Mouse (Mus musculus) stomach, postnatal 0 days (tissue): ENCODE data around the gene Ppa2. TPM values are rescaled to one million over a fixed set of nuclear protein-coding genes. Genes with fewer than 3 reads are reported as not detected.

ENCODE experiments used
- ATAC-seq: fragments of 200-750 bp; cut with Nextera tagmentation; 2 replicates; pipeline ENCODE4 v1.8.0; 2017; ENCODE audit not compliant: low FRiP score, low TSS enrichment
- DNase-seq: peaks from one replicate; pipeline ENCODE4 v3.0.0-alpha.2; 2016; ENCODE audit warnings: low spot score
- H3K27ac ChIP-seq: fragments of 300-500 bp; sonication (generic); replicated peaks from 2 replicates; pipeline ENCODE4 v1.5.1; 2014; ENCODE audit warnings: mild to moderate bottlenecking, control low read depth
- H3K27me3 ChIP-seq: fragments of 300-500 bp; sonication (generic); 2 replicates; pipeline ENCODE4 v1.6.1; 2014; ENCODE audit warnings: low read length; ENCODE audit not compliant: control insufficient read depth, insufficient read depth
- H3K36me3 ChIP-seq: fragments of 300-500 bp; sonication (generic); 2 replicates; pipeline ENCODE4 v1.6.1; 2014; ENCODE audit warnings: low read length, mixed read lengths; ENCODE audit not compliant: control insufficient read depth, insufficient read depth
- H3K4me1 ChIP-seq: fragments of 300-500 bp; sonication (generic); replicated peaks from 2 replicates; pipeline ENCODE4 v1.6.1; 2014; ENCODE audit warnings: antibody characterized with exemption; ENCODE audit not compliant: control insufficient read depth, insufficient read depth
- H3K4me2 ChIP-seq: fragments of 300-500 bp; sonication (generic); replicated peaks from 2 replicates; pipeline ENCODE4 v1.6.1; 2014; ENCODE audit warnings: low read depth, mild to moderate bottlenecking, control low read depth, moderate library complexity
- H3K4me3 ChIP-seq: fragments of 300-500 bp; sonication (generic); 2 replicates; pipeline ENCODE4 v1.5.1; 2014; ENCODE audit warnings: low read depth, low read length, control low read depth
- H3K9ac ChIP-seq: fragments of 300-500 bp; sonication (generic); 2 replicates; pipeline ENCODE4 v1.6.1; 2014; ENCODE audit warnings: mild to moderate bottlenecking, low read length, control low read depth, mixed read lengths
- H3K9me3 ChIP-seq: fragments of 300-500 bp; sonication (generic); 2 replicates; pipeline ENCODE4 v1.6.1; 2016; ENCODE audit warnings: low read length; ENCODE audit not compliant: control insufficient read depth
- CTCF ChIP-seq: IDR thresholded peaks from 2 replicates; pipeline ENCODE4 v1.5.1; 2016; ENCODE audit warnings: antibody characterized with exemption, low read depth, mild to moderate bottlenecking, moderate library complexity
- EP300 ChIP-seq: optimal IDR thresholded peaks from 2 replicates; pipeline ENCODE3; 2016; ENCODE audit warnings: antibody characterized with exemption
- WGBS: fragments of 180-500 bp; shearing (Covaris S2); extraction: QIAGEN DNeasy Blood & Tissue Kit; methylation state at CpG from one replicate; pipeline ENCODE4 v1.1.7; 2014; 5-methylcytosine and 5-hydroxymethylcytosine counted together
- polyA plus RNA-seq: library from polyadenylated mRNA; unstranded; fragments of >200 nt; fragmentation: Nextera tagmentation; extraction: Ambion mirVana; gene quantifications from 2 replicates; pipeline ENCODE4 v1.2.1, GENCODE M21; 2015

Gene Ppa2
- polyA plus RNA-seq, 1 experiment from 2014 or later: 81.2 TPM

GRCm38 (mm10) chr3:133321928-133322327 is 12.0 kb downstream of the Ppa2 start:
- WGBS: 92% methylated on average over 10 of the region's 10 CpGs
- no peak overlapping the region for H3K27ac ChIP-seq
- H3K4me3 ChIP-seq: no peak overlapping the region
- DNase-seq: no peak
- H3K4me2 ChIP-seq: no peak overlapping the region
- no peaks in the 10 kb centered on the region for H3K4me1 ChIP-seq
- H3K27me3 ChIP-seq: no peaks in the 10 kb centered on the region
- no peaks in the 10 kb centered on the region for H3K9me3 ChIP-seq
- no peak for TF ChIP-seq EP300
- TF ChIP-seq CTCF: no peak
- H3K36me3 ChIP-seq: no peaks in the 10 kb centered on the region; the same call in 1 of the 2 replicates
- no peak overlapping the region for H3K9ac ChIP-seq
- ATAC-seq: no peak

GRCm38 (mm10) chr3:133322552-133322951 is 12.6 kb downstream of the Ppa2 start:
- H3K27me3 ChIP-seq: no peaks in the 10 kb centered on the region
- H3K27ac ChIP-seq: no peak overlapping the region
- no peaks in the 10 kb centered on the region; the same call in 1 of the 2 replicates for H3K36me3 ChIP-seq
- H3K9ac ChIP-seq: no peak overlapping the region
- ATAC-seq (no peak), DNase-seq (no peak)
- H3K4me1 ChIP-seq: no peaks in the 10 kb centered on the region
- TF ChIP-seq CTCF: peak; percentile 57
- no peak for TF ChIP-seq EP300
- no peaks in the 10 kb centered on the region for H3K9me3 ChIP-seq
- no peak overlapping the region for H3K4me2 ChIP-seq
- WGBS: 69% methylated on average over 4 of the region's 4 CpGs
- H3K4me3 ChIP-seq: no peak overlapping the region

- no peaks in the 10 kb centered on the region for H3K4me1 ChIP-seq
- TF ChIP-seq EP300: no peak
- no peak for TF ChIP-seq CTCF
- 70% methylated on average over 5 of the region's 5 CpGs for whole genome bisulfite sequencing
Observed at GRCm38 (mm10) chr3:133325135-133325534, 15.2 kb downstream of the Ppa2 start.

GRCm38 (mm10) chr3:133328551-133328950 is 18.6 kb downstream of the Ppa2 start:
- no peak overlapping the region for H3K9ac ChIP-seq
- DNase-seq: no peak
- TF ChIP-seq EP300 (no peak), CTCF (no peak)
- H3K4me2 ChIP-seq: no peak overlapping the region
- H3K4me1 ChIP-seq: no peaks in the 10 kb centered on the region
- no peaks in the 10 kb centered on the region for H3K27me3 ChIP-seq
- H3K36me3 ChIP-seq: peaks cover 2% of the 10 kb centered on the region; the same call in 1 of the 2 replicates
- no peak for ATAC-seq
- H3K4me3 ChIP-seq: no peak overlapping the region
- WGBS: 88% methylated on average over 13 of the region's 13 CpGs
- H3K27ac ChIP-seq: no peak overlapping the region
- H3K9me3 ChIP-seq: no peaks in the 10 kb centered on the region

More at GRCm38 (mm10) chr3:133325135-133325534, 15.2 kb downstream of the Ppa2 start:
- H3K4me3 ChIP-seq: no peak overlapping the region
- ATAC-seq (no peak), DNase-seq (no peak)
- H3K4me2 ChIP-seq: no peak overlapping the region
- no peaks in the 10 kb centered on the region for H3K27me3 ChIP-seq
- H3K27ac ChIP-seq: no peak overlapping the region
- H3K9me3 ChIP-seq: no peaks in the 10 kb centered on the region
- no peak overlapping the region for H3K9ac ChIP-seq
- peaks cover under 1% of the 10 kb centered on the region; the same call in 1 of the 2 replicates for H3K36me3 ChIP-seq

GRCm38 (mm10) chr3:133329406-133329805 is 19.5 kb downstream of the Ppa2 start:
- H3K9me3 ChIP-seq: no peaks in the 10 kb centered on the region
- H3K27ac ChIP-seq: no peak overlapping the region
- WGBS: 80% methylated on average over 2 of the region's 2 CpGs
- no peak for ATAC-seq
- H3K9ac ChIP-seq: no peak overlapping the region
- no peaks in the 10 kb centered on the region for H3K27me3 ChIP-seq
- H3K4me3 ChIP-seq: no peak overlapping the region
- no peak overlapping the region for H3K4me2 ChIP-seq
- DNase-seq: no peak
- TF ChIP-seq CTCF (peak; percentile 20; the same call in 1 of the 2 replicates), EP300 (no peak)
- H3K4me1 ChIP-seq: no peaks in the 10 kb centered on the region
- H3K36me3 ChIP-seq: peaks cover 2% of the 10 kb centered on the region; the same call in 1 of the 2 replicates

GRCm38 (mm10) chr3:133331184-133331866 is 21.4 kb downstream of the Ppa2 start:
- no peak for TF ChIP-seq EP300
- TF ChIP-seq CTCF: no peak
- no peak for ATAC-seq
- Histone ChIP-seq H3K4me2 (no peak overlapping the region), H3K9me3 (no peaks in the 10 kb centered on the region), H3K4me1 (no peaks in the 10 kb centered on the region), H3K27ac (no peak overlapping the region), H3K36me3 (peaks cover 2% of the 10 kb centered on the region; the same call in 1 of the 2 replicates), H3K9ac (no peak overlapping the region), H3K4me3 (no peak overlapping the region), H3K27me3 (no peaks in the 10 kb centered on the region)
- no peak for DNase-seq
- 55% methylated on average over 15 of the region's 15 CpGs for WGBS
